Mouse (Mus musculus): Measurements from ENCODE around the gene Greb1.

The Greb1 gene

GRCm38 (mm10) chr12:16630152-16630865 lies 170.4 kb downstream of the Greb1 start:
- no peak for DNase-seq

Measured in right cerebral cortex, adult 18-20 months (tissue).